Comparison of ENCODE assay signal across 32 mouse cellular contexts in the genomic region with DNA sequence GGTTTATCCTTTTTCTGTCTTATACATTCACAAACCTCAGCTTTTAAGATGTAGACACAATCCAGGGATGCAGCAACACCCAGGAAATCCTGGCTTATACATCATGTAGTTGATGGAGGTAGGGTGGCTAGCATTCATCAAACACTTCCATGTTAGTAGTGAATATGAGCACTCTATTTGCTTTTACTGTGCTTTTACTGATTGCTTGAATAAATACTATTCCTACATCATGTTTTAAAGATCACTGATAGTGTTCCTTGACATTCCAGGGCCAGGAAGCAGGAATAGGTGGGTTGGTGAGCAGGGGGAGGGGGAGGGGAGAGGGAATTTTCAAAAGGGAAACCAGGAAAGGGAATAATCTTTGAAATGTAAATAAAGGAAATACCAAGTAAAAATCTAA.
"Had no signal": no experiment of that assay in that cellular context is flagged by ENCODE, and none has a peak within 500 bp of the region (broad histone marks: within the 10 kb centered on the region; RNA-seq: fewer than 3 reads in every experiment).

No protein-coding gene starts in this region.

- H3K27ac ChIP-seq: left cerebral cortex, adult 2 months; limb, embryonic 10.5 days; limb, embryonic 12.5 days; limb, embryonic 13.5 days; limb, embryonic 15.5 days; liver, embryonic 12.5 days; liver, embryonic 13.5 days; liver, embryonic 14.5 days; liver, embryonic 15.5 days; lung, embryonic 15.5 days; macrophage; midbrain, embryonic 10.5 days; midbrain, embryonic 12.5 days; midbrain, embryonic 13.5 days; midbrain, embryonic 15.5 days had no signal

- H3K4me2 ChIP-seq: limb, embryonic 12.5 days; limb, embryonic 13.5 days; limb, embryonic 15.5 days; liver, embryonic 11.5 days; liver, embryonic 12.5 days; liver, embryonic 13.5 days; liver, embryonic 15.5 days; lung, embryonic 14.5 days; lung, embryonic 15.5 days; midbrain, embryonic 11.5 days; midbrain, embryonic 12.5 days; midbrain, embryonic 13.5 days; midbrain, embryonic 15.5 days had no signal

- H3K9ac ChIP-seq: limb, embryonic 12.5 days; limb, embryonic 13.5 days; limb, embryonic 15.5 days; liver, embryonic 12.5 days; liver, embryonic 13.5 days; liver, embryonic 14.5 days; liver, embryonic 15.5 days; liver, postnatal 0 days; lung, embryonic 14.5 days; lung, embryonic 15.5 days; midbrain, embryonic 12.5 days; midbrain, embryonic 13.5 days; midbrain, embryonic 15.5 days had no signal

- H3K36me3 ChIP-seq: limb, embryonic 10.5 days; limb, embryonic 12.5 days; limb, embryonic 13.5 days; limb, embryonic 15.5 days; liver, embryonic 12.5 days; liver, embryonic 13.5 days; liver, embryonic 15.5 days; lung, embryonic 15.5 days; midbrain, embryonic 10.5 days; midbrain, embryonic 12.5 days; midbrain, embryonic 13.5 days; midbrain, embryonic 15.5 days had no signal

- H3K4me1 ChIP-seq: limb, embryonic 10.5 days; limb, embryonic 12.5 days; limb, embryonic 13.5 days; limb, embryonic 15.5 days; liver, embryonic 12.5 days; liver, embryonic 13.5 days; liver, embryonic 15.5 days; lung, embryonic 15.5 days; megakaryocyte, embryonic 14.5 days; midbrain, embryonic 10.5 days; midbrain, embryonic 12.5 days; midbrain, embryonic 13.5 days; midbrain, embryonic 15.5 days had no signal

- H3K4me3 ChIP-seq: left cerebral cortex, adult 2 months; limb, embryonic 10.5 days; limb, embryonic 12.5 days; limb, embryonic 13.5 days; limb, embryonic 15.5 days; liver, embryonic 12.5 days; liver, embryonic 13.5 days; liver, embryonic 15.5 days; lung, embryonic 15.5 days; megakaryocyte, embryonic 14.5 days; midbrain, embryonic 10.5 days; midbrain, embryonic 12.5 days; midbrain, embryonic 13.5 days; midbrain, embryonic 15.5 days; myocyte had no signal

- H3K27me3 ChIP-seq: limb, embryonic 12.5 days; limb, embryonic 13.5 days; limb, embryonic 15.5 days; liver, embryonic 12.5 days; liver, embryonic 13.5 days; liver, embryonic 15.5 days; lung, embryonic 15.5 days; megakaryocyte, embryonic 14.5 days; midbrain, embryonic 12.5 days; midbrain, embryonic 13.5 days; midbrain, embryonic 15.5 days had no signal

- ATAC-seq: liver, embryonic 12.5 days; liver, postnatal 0 days; lung, postnatal 0 days; midbrain, embryonic 13.5 days; midbrain, embryonic 15.5 days; midbrain, embryonic 16.5 days had no signal

- DNase-seq: left cerebral cortex, postnatal 4 days; liver; liver, embryonic 13.5 days; liver, postnatal 0 days; lung, adult 18-20 months; lung, adult 2 months; lung, embryonic 14.5 days; lung, postnatal 10 days; lung, postnatal 14 days; lung, postnatal 36 days; lung, postnatal 4 days; midbrain, embryonic 14.5 days had no signal

- H3K9me3 ChIP-seq: limb, embryonic 10.5 days; limb, embryonic 12.5 days; limb, embryonic 13.5 days; limb, embryonic 15.5 days; liver, embryonic 12.5 days; liver, embryonic 13.5 days; liver, embryonic 15.5 days; lung, embryonic 15.5 days; megakaryocyte, embryonic 14.5 days; midbrain, embryonic 10.5 days; midbrain, embryonic 12.5 days; midbrain, embryonic 13.5 days; midbrain, embryonic 15.5 days had no signal
